Mouse (Mus musculus) olfactory bulb, adult 2 months (tissue): ENCODE data around the gene Gm47791.

ENCODE experiments used
- CTCF ChIP-seq: fragments of 200-500 bp; IDR thresholded peaks from 2 replicates; pipeline ENCODE4 v1.5.1; 2012; ENCODE audit warnings: low read depth, mild to moderate bottlenecking, low read length, moderate library complexity; ENCODE audit not compliant: insufficient read depth
- POLR2A ChIP-seq: fragments of 200-500 bp; IDR thresholded peaks from 2 replicates; pipeline ENCODE4 v1.6.1; 2012; ENCODE audit warnings: mild to moderate bottlenecking, low read depth, low read length, moderate library complexity; ENCODE audit not compliant: insufficient read depth

- TF ChIP-seq POLR2A, result no peak
- no peak for TF ChIP-seq CTCF
Observed at GRCm38 (mm10) chr1:82738066-82738465, 33.0 kb downstream of the Gm47791 start.
